Mouse (Mus musculus) midbrain, embryonic 13.5 days (tissue): ENCODE data around the gene Aurkaip1. TPM values are rescaled to one million over a fixed set of nuclear protein-coding genes. Genes with fewer than 3 reads are reported as not detected.

Experiments
- ATAC-seq: fragments of 200-750 bp; cut with Nextera tagmentation; 2 replicates; pipeline ENCODE4 v1.8.0; 2017; ENCODE audit warnings: mild to moderate bottlenecking, moderate TSS enrichment, moderate library complexity
- H3K27ac ChIP-seq: fragments of 300-500 bp; sonication (generic); 2 replicates; pipeline ENCODE4 v1.5.1; 2015; ENCODE audit warnings: inconsistent platforms, mild to moderate bottlenecking, moderate library complexity
- H3K27me3 ChIP-seq: fragments of 300-500 bp; sonication (generic); 2 replicates; pipeline ENCODE4 v1.6.1; 2015; ENCODE audit warnings: mild to moderate bottlenecking, inconsistent platforms
- H3K36me3 ChIP-seq: fragments of 300-500 bp; sonication (generic); 2 replicates; pipeline ENCODE4 v1.6.1; 2015; ENCODE audit warnings: mild to moderate bottlenecking, inconsistent platforms
- H3K4me1 ChIP-seq: fragments of 300-500 bp; sonication (generic); replicated peaks from 2 replicates; pipeline ENCODE4 v1.6.1; 2015; ENCODE audit warnings: inconsistent platforms
- H3K4me2 ChIP-seq: fragments of 300-500 bp; sonication (generic); replicated peaks from 2 replicates; pipeline ENCODE4 v1.6.1; 2015; ENCODE audit warnings: moderate library complexity, mild to moderate bottlenecking, inconsistent platforms
- H3K4me3 ChIP-seq: fragments of 300-500 bp; sonication (generic); replicated peaks from 2 replicates; pipeline ENCODE4 v1.5.1; 2015; ENCODE audit warnings: mild to moderate bottlenecking, inconsistent platforms
- H3K9ac ChIP-seq: fragments of 300-500 bp; sonication (generic); replicated peaks from 2 replicates; pipeline ENCODE4 v1.6.1; 2015; ENCODE audit warnings: mild to moderate bottlenecking, inconsistent platforms
- H3K9me3 ChIP-seq: fragments of 300-500 bp; sonication (generic); 2 replicates; pipeline ENCODE4 v1.6.1; 2016; ENCODE audit warnings: mild to moderate bottlenecking, inconsistent platforms
- WGBS: fragments of 180-500 bp; shearing (Covaris S2); methylation state at CpG from one replicate; pipeline ENCODE4 v1.1.7; 2015; 5-methylcytosine and 5-hydroxymethylcytosine counted together
- polyA plus RNA-seq: library from polyadenylated mRNA; unstranded; fragments of >200 nt; fragmentation: Nextera tagmentation; extraction: Ambion mirVana; gene quantifications from 2 replicates; pipeline ENCODE4 v1.2.1, GENCODE M21; 2015

The Aurkaip1 gene
- polyA plus RNA-seq, 1 experiment from 2014 or later: 146 TPM

- no peaks in the 10 kb centered on the region for H3K27me3 ChIP-seq
- H3K4me2 ChIP-seq: peak overlapping the region; percentile 96
- H3K9me3 ChIP-seq: no peaks in the 10 kb centered on the region
- H3K36me3 ChIP-seq: peaks cover 20% of the 10 kb centered on the region
- ATAC-seq: no peak
- H3K9ac ChIP-seq: peak overlapping the region; percentile 90
- no peak overlapping the region for H3K27ac ChIP-seq
- peak overlapping the region; percentile 92 for H3K4me3 ChIP-seq
- WGBS: 60% methylated on average over 10 of the region's 10 CpGs
- peaks cover 25% of the 10 kb centered on the region for H3K4me1 ChIP-seq
Measured at GRCm38 (mm10) chr4:155832321-155832720, 1.2 kb downstream of the Aurkaip1 start.

GRCm38 (mm10) chr4:155833234-155833633 is 2.2 kb downstream of the Aurkaip1 start:
- Histone ChIP-seq H3K4me3 (peak overlapping the region; percentile 92; the same call in 1 of the 2 replicates), H3K4me2 (no peak overlapping the region; the same call in 1 of the 2 replicates), H3K36me3 (peaks cover 12% of the 10 kb centered on the region; the same call in 1 of the 2 replicates), H3K9ac (no peak overlapping the region), H3K4me1 (peaks cover 25% of the 10 kb centered on the region), H3K27ac (no peak overlapping the region), H3K27me3 (no peaks in the 10 kb centered on the region), H3K9me3 (no peaks in the 10 kb centered on the region)
- ATAC-seq: no peak
- 90% methylated on average over 4 of the region's 4 CpGs for WGBS

- Histone ChIP-seq H3K27ac (peak overlapping the region; percentile 44; the same call in 1 of the 2 replicates), H3K9ac (no peak overlapping the region), H3K4me1 (peaks cover 25% of the 10 kb centered on the region), H3K36me3 (peaks cover 12% of the 10 kb centered on the region; the same call in 1 of the 2 replicates), H3K4me3 (no peak overlapping the region), H3K27me3 (no peaks in the 10 kb centered on the region), H3K9me3 (no peaks in the 10 kb centered on the region), H3K4me2 (no peak overlapping the region; the same call in 1 of the 2 replicates)
- peak; percentile 41; the same call in 1 of the 2 replicates for ATAC-seq
- 41% methylated on average over 2 of the region's 2 CpGs for WGBS
Measured at GRCm38 (mm10) chr4:155833836-155834235, 2.8 kb downstream of the Aurkaip1 start.

- ATAC-seq: no peak
- Histone ChIP-seq H3K4me1 (peaks cover 43% of the 10 kb centered on the region), H3K9ac (no peak overlapping the region), H3K27me3 (peaks cover 16% of the 10 kb centered on the region), H3K4me3 (no peak overlapping the region), H3K9me3 (no peaks in the 10 kb centered on the region), H3K27ac (no peak overlapping the region), H3K36me3 (peaks cover 12% of the 10 kb centered on the region; the same call in 1 of the 2 replicates), H3K4me2 (no peak overlapping the region)
- WGBS: 80% methylated on average over 11 of the region's 11 CpGs
Measured at GRCm38 (mm10) chr4:155837404-155838010, 6.4 kb downstream of the Aurkaip1 start.

GRCm38 (mm10) chr4:155838187-155839153 is 7.4 kb downstream of the Aurkaip1 start:
- 62% methylated on average over 8 of the region's 8 CpGs for WGBS
- ATAC-seq: no peak
- Histone ChIP-seq H3K27me3 (peaks cover 21% of the 10 kb centered on the region), H3K9ac (no peak overlapping the region), H3K9me3 (no peaks in the 10 kb centered on the region), H3K4me3 (no peak overlapping the region), H3K27ac (no peak overlapping the region), H3K4me1 (peaks cover 34% of the 10 kb centered on the region), H3K36me3 (0 out of 2 replicates have a peak, but pooled peaks cover 6% of the 10 kb centered on the region), H3K4me2 (no peak overlapping the region)

GRCm38 (mm10) chr4:155839483-155839910 is 8.4 kb downstream of the Aurkaip1 start, which contains the start of gene Mxra8:
Gene Mxra8, plus strand, starts transcription at chr4:155839680.
- H3K36me3 ChIP-seq: 0 out of 2 replicates have a peak, but pooled peaks cover 3% of the 10 kb centered on the region
- H3K9ac ChIP-seq: peak within 1 kb of the TSS; percentile 56
- peak; percentile 68 for ATAC-seq
- H3K4me3 ChIP-seq: peak within 1 kb of the TSS; percentile 35
- H3K27ac ChIP-seq: peak within 1 kb of the TSS; percentile 30; the same call in 1 of the 2 replicates
- WGBS: 3% methylated on average over 16 of the region's 16 CpGs
- H3K4me2 ChIP-seq: peak within 1 kb of the TSS; percentile 60
- peaks cover 21% of the 10 kb centered on the region for H3K27me3 ChIP-seq
- H3K9me3 ChIP-seq: no peaks in the 10 kb centered on the region
- H3K4me1 ChIP-seq: peaks cover 25% of the 10 kb centered on the region

GRCm38 (mm10) chr4:155840076-155841002 is 9.3 kb downstream of the Aurkaip1 start:
- H3K9ac ChIP-seq: peak overlapping the region; percentile 56
- 0 out of 2 replicates have a peak, but pooled peaks cover 3% of the 10 kb centered on the region for H3K36me3 ChIP-seq
- H3K27ac ChIP-seq: peak overlapping the region; percentile 30; the same call in 1 of the 2 replicates
- peak; percentile 4; the same call in 1 of the 2 replicates for ATAC-seq
- peak overlapping the region; percentile 35 for H3K4me3 ChIP-seq
- no peaks in the 10 kb centered on the region for H3K9me3 ChIP-seq
- H3K4me1 ChIP-seq: peaks cover 25% of the 10 kb centered on the region
- 11% methylated on average over 8 of the region's 8 CpGs for WGBS
- peak overlapping the region; percentile 60 for H3K4me2 ChIP-seq
- H3K27me3 ChIP-seq: peaks cover 21% of the 10 kb centered on the region

- no peaks in the 10 kb centered on the region for H3K9me3 ChIP-seq
- H3K4me3 ChIP-seq: peak overlapping the region; percentile 35
- ATAC-seq: peak; percentile 60
- H3K27me3 ChIP-seq: peaks cover 21% of the 10 kb centered on the region
- peak overlapping the region; percentile 56 for H3K9ac ChIP-seq
- peak overlapping the region; percentile 60 for H3K4me2 ChIP-seq
- under 1% methylated on average over 32 of the region's 32 CpGs for WGBS
- no peaks in the 10 kb centered on the region for H3K36me3 ChIP-seq
- peaks cover 25% of the 10 kb centered on the region for H3K4me1 ChIP-seq
- no peak overlapping the region for H3K27ac ChIP-seq
Measured at GRCm38 (mm10) chr4:155841003-155841454, 10.0 kb downstream of the Aurkaip1 start.

- no peaks in the 10 kb centered on the region for H3K36me3 ChIP-seq
- peaks cover 30% of the 10 kb centered on the region for H3K4me1 ChIP-seq
- no peak overlapping the region for H3K27ac ChIP-seq
- WGBS: 44% methylated on average over 38 of the region's 38 CpGs
- peak overlapping the region; percentile 60 for H3K4me2 ChIP-seq
- no peaks in the 10 kb centered on the region for H3K9me3 ChIP-seq
- peaks cover 21% of the 10 kb centered on the region for H3K27me3 ChIP-seq
- ATAC-seq: no peak
- H3K9ac ChIP-seq: peak overlapping the region; percentile 56; the same call in 1 of the 2 replicates
- peak overlapping the region; percentile 35; the same call in 1 of the 2 replicates for H3K4me3 ChIP-seq
Measured at GRCm38 (mm10) chr4:155841651-155842270, 10.7 kb downstream of the Aurkaip1 start.

GRCm38 (mm10) chr4:155843231-155843630 is 12.2 kb downstream of the Aurkaip1 start:
- Histone ChIP-seq H3K9me3 (no peaks in the 10 kb centered on the region), H3K27me3 (peaks cover 21% of the 10 kb centered on the region), H3K4me2 (no peak overlapping the region), H3K4me3 (no peak overlapping the region), H3K9ac (no peak overlapping the region), H3K36me3 (no peaks in the 10 kb centered on the region), H3K4me1 (peaks cover 37% of the 10 kb centered on the region), H3K27ac (no peak overlapping the region)
- ATAC-seq: no peak
- 94% methylated on average over 5 of the region's 5 CpGs for WGBS
